Mouse (Mus musculus) intestine, postnatal 0 days (tissue): ENCODE data around the gene Tcf15. TPM values are rescaled to one million over a fixed set of nuclear protein-coding genes. Genes with fewer than 3 reads are reported as not detected.

Experiments
- ATAC-seq: fragments of 200-750 bp; cut with Nextera tagmentation; 2 replicates; pipeline ENCODE4 v1.8.0; 2017; ENCODE audit warnings: mild to moderate bottlenecking, moderate TSS enrichment, moderate library complexity
- H3K27ac ChIP-seq: fragments of 300-500 bp; sonication (generic); 2 replicates; pipeline ENCODE4 v1.5.1; 2014; ENCODE audit warnings: mild to moderate bottlenecking, low read depth, low read length, moderate library complexity
- H3K27me3 ChIP-seq: fragments of 300-500 bp; sonication (generic); replicated peaks from 2 replicates; pipeline ENCODE4 v1.6.1; 2014; ENCODE audit warnings: low read length, mixed read lengths; ENCODE audit not compliant: control insufficient read depth, insufficient read depth
- H3K36me3 ChIP-seq: fragments of 300-500 bp; sonication (generic); 2 replicates; pipeline ENCODE4 v1.6.1; 2014; ENCODE audit warnings: mild to moderate bottlenecking, moderate library complexity; ENCODE audit not compliant: control insufficient read depth, insufficient read depth
- H3K4me1 ChIP-seq: fragments of 300-500 bp; sonication (generic); replicated peaks from 2 replicates; pipeline ENCODE4 v1.6.1; 2014; ENCODE audit warnings: antibody characterized with exemption, low read length, mixed read lengths; ENCODE audit not compliant: control insufficient read depth, insufficient read depth
- H3K4me2 ChIP-seq: fragments of 300-500 bp; sonication (generic); replicated peaks from 2 replicates; pipeline ENCODE4 v1.6.1; 2014; ENCODE audit warnings: low read depth, mild to moderate bottlenecking, moderate library complexity
- H3K4me3 ChIP-seq: fragments of 300-500 bp; sonication (generic); 2 replicates; pipeline ENCODE4 v1.5.1; 2014; ENCODE audit warnings: low read depth, low read length
- H3K9ac ChIP-seq: fragments of 300-500 bp; sonication (generic); 2 replicates; pipeline ENCODE4 v1.6.1; 2014; ENCODE audit warnings: mild to moderate bottlenecking, low read depth, low read length
- H3K9me3 ChIP-seq: fragments of 300-500 bp; sonication (generic); 2 replicates; pipeline ENCODE4 v1.6.1; 2016; ENCODE audit warnings: mixed run types; ENCODE audit not compliant: control insufficient read depth
- CTCF ChIP-seq: sonication (generic); IDR thresholded peaks from 2 replicates; pipeline ENCODE4 v1.5.1; 2016; ENCODE audit warnings: low read depth, mild to moderate bottlenecking, control low read depth, antibody characterized with exemption, moderate library complexity
- WGBS: fragments of 180-500 bp; shearing (Covaris S2); extraction: QIAGEN DNeasy Blood & Tissue Kit; methylation state at CpG from one replicate; pipeline ENCODE4 v1.1.7; 2014; 5-methylcytosine and 5-hydroxymethylcytosine counted together
- polyA plus RNA-seq: library from polyadenylated mRNA; unstranded; fragments of >200 nt; fragmentation: Nextera tagmentation; extraction: Ambion mirVana; gene quantifications from 2 replicates; pipeline ENCODE4 v1.2.1, GENCODE M21; 2015

Tcf15 gene
- polyA plus RNA-seq, 1 experiment from 2014 or later: 3.2 TPM

- no peak for ATAC-seq
These were observed 41.0 kb upstream of the Tcf15 start for GRCm38 (mm10) chr2:152102369-152102768.

GRCm38 (mm10) chr2:152104711-152105317, 38.5 kb upstream of the Tcf15 start:
- Histone ChIP-seq H3K27ac (peak overlapping the region; percentile 97), H3K9ac (peak overlapping the region; percentile 93; the same call in 1 of the 2 replicates), H3K4me1 (peaks cover 3% of the 10 kb centered on the region), H3K27me3 (0 out of 2 replicates have a peak, but pooled peaks cover 3% of the 10 kb centered on the region), H3K36me3 (peaks cover 14% of the 10 kb centered on the region; the same call in 1 of the 2 replicates), H3K9me3 (no peaks in the 10 kb centered on the region), H3K4me2 (peak overlapping the region; percentile 78), H3K4me3 (peak overlapping the region; percentile 72)
- TF ChIP-seq CTCF: no peak
- peak; percentile 47 for ATAC-seq
- WGBS: 12% methylated on average over 17 of the region's 17 CpGs

More at GRCm38 (mm10) chr2:152102369-152102768, 41.0 kb upstream of the Tcf15 start:
- Histone ChIP-seq H3K9ac (no peak overlapping the region), H3K4me3 (no peak overlapping the region), H3K9me3 (no peaks in the 10 kb centered on the region), H3K27me3 (0 out of 2 replicates have a peak, but pooled peaks cover 3% of the 10 kb centered on the region), H3K36me3 (peaks cover under 1% of the 10 kb centered on the region; the same call in 1 of the 2 replicates), H3K4me1 (peaks cover 3% of the 10 kb centered on the region; the same call in 1 of the 2 replicates), H3K27ac (no peak overlapping the region), H3K4me2 (no peak overlapping the region)
- 56% methylated on average over 6 of the region's 6 CpGs for WGBS
- no peak for TF ChIP-seq CTCF

DNA sequence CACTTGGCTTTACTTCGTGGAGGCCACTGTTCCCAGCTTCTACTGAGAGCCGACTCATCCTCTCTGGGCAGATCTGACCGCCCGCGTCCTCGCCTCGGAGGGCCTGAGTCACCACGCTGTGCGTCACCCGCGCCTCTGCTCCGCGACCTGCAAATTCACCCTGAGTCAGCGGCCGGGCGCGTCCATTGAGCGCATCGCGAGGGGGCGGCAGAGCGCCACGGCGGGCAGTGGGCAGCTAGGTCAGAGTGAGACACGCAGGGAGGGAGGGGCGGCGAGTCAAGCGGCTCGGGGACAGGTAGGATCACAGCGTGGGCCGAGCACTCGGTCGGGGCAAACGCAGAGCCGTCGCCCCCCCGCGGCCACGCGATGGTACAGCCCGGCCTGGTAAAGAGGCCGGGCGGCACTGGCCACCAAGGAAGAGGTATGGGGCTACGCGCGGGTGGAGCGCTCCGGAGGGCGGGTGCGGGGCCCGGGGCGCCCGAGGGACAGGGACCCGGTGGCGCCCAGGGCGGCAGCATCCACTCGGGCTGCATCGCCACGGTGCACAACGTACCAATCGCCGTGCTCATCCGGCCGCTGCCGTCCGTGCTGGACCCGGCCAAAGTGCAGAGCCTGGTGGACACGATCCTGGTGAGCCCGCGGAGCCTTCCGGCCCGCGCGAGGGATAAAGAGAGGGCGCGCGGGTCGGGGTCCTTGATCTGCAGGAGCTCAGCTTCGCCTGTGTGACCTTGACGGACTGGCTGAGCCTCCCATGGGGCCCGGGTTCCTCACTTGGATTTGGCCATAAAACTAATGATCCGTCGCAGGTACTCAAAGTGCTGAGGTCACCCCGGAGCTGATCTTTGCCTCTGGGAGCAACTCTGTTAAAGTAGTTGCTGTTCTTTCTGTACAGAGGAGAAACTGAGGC, 37.8 kb upstream of the Tcf15 start, which contains the start of gene Srxn1:
Gene Srxn1 (plus strand): TSS at position 199 of the 907 bp plus-strand sequence.
- Histone ChIP-seq H3K4me3 (peak within 1 kb of the TSS; percentile 72), H3K36me3 (peaks cover 14% of the 10 kb centered on the region; the same call in 1 of the 2 replicates), H3K4me1 (peaks cover 3% of the 10 kb centered on the region), H3K9me3 (no peaks in the 10 kb centered on the region), H3K27me3 (0 out of 2 replicates have a peak, but pooled peaks cover 3% of the 10 kb centered on the region), H3K9ac (peak within 1 kb of the TSS; percentile 93), H3K4me2 (peak within 1 kb of the TSS; percentile 78), H3K27ac (peak within 1 kb of the TSS; percentile 97)
- ATAC-seq: peak; percentile 89
- TF ChIP-seq CTCF: peak; percentile 81
- under 1% methylated on average over 82 of the region's 84 CpGs for WGBS

DNA sequence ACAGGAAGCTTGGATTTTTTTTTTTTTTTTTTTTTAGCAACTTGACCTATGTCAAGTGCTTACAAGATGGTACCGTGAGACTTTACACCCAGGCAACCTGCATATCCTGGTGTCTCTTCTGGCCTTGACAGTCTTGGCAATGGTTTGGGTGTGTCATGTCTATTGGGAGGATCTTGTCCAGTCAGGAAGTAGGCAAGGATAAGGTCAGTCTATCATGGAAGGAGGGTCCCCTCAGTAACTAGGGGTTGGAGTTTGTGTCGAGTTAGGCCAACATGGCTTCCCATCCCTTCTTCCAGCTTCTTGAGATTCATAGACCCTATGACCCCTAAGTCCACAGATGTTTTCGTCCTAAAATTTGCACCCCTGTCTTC, 37.2 kb upstream of the Tcf15 start:
- Histone ChIP-seq H3K27me3 (0 out of 2 replicates have a peak, but pooled peaks cover 3% of the 10 kb centered on the region), H3K4me3 (peak overlapping the region; percentile 72), H3K9me3 (no peaks in the 10 kb centered on the region), H3K4me1 (peaks cover 3% of the 10 kb centered on the region), H3K27ac (peak overlapping the region; percentile 97), H3K9ac (peak overlapping the region; percentile 93), H3K4me2 (peak overlapping the region; percentile 78), H3K36me3 (peaks cover 17% of the 10 kb centered on the region; the same call in 1 of the 2 replicates)
- TF ChIP-seq CTCF: no peak
- WGBS: 68% methylated on average over 3 of the region's 3 CpGs
- no peak for ATAC-seq

- ATAC-seq: no peak
- Histone ChIP-seq H3K4me3 (peak overlapping the region; percentile 72), H3K4me2 (peak overlapping the region; percentile 78), H3K27me3 (0 out of 2 replicates have a peak, but pooled peaks cover 3% of the 10 kb centered on the region), H3K27ac (peak overlapping the region; percentile 97), H3K9me3 (no peaks in the 10 kb centered on the region), H3K36me3 (peaks cover 17% of the 10 kb centered on the region; the same call in 1 of the 2 replicates), H3K9ac (no peak overlapping the region), H3K4me1 (peaks cover 3% of the 10 kb centered on the region)
- 96% methylated on average over 10 of the region's 10 CpGs for WGBS
- TF ChIP-seq CTCF: no peak
These were observed 36.8 kb upstream of the Tcf15 start for GRCm38 (mm10) chr2:152106597-152106996.

GRCm38 (mm10) chr2:152108702-152109101, 34.7 kb upstream of the Tcf15 start:
- ATAC-seq: no peak
- Histone ChIP-seq H3K4me2 (no peak overlapping the region), H3K9me3 (no peaks in the 10 kb centered on the region), H3K4me1 (peaks cover 3% of the 10 kb centered on the region), H3K9ac (no peak overlapping the region), H3K27me3 (no peaks in the 10 kb centered on the region), H3K4me3 (no peak overlapping the region), H3K27ac (peak overlapping the region; percentile 80), H3K36me3 (peaks cover 17% of the 10 kb centered on the region; the same call in 1 of the 2 replicates)
- TF ChIP-seq CTCF: no peak
- 62% methylated on average over 7 of the region's 7 CpGs for WGBS
